Mouse (Mus musculus): ENCODE measurements around the gene Arcn1. TPM values are rescaled to one million over a fixed set of nuclear protein-coding genes. Genes with fewer than 3 reads are reported as not detected.

The Arcn1 gene
- polyA plus RNA-seq, 1 experiment from 2014 or later, result 153 TPM

DNA sequence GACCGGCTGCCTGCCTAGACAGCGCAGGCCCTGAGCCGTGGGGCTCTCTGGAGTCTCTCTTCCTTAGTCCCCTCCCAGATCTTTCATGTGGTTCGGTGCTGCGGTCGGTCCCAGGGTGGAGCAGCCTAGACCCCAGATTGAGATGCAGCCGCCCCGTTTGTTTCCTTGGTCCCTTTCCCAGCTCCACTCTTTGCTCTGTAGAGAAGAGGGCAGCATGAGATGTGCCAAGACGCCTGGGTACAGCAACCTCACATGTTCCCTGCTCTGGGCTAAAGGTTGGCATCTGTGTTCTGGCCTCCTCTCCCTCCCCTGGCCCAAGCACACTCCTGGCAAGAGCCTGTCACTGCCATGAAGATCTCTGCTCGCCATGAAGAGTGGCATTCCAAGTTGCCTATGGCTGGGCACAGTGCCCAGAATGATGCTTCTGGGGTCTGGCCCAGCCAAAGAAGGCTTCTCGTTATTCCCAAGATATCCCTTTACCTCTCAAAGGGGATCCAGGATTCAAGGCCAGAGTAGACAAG is 44.1 kb downstream of the Arcn1 start:
- Histone ChIP-seq H3K27me3 (ENCODE audit: control insufficient read depth, insufficient read depth, low read length) (no peaks in the 10 kb centered on the region), H3K9ac (replicated peaks; ENCODE audit: low read depth, low read length) (no peak overlapping the region), H3K9me3 (ENCODE audit: control insufficient read depth, low read length) (no peaks in the 10 kb centered on the region), H3K27ac (ENCODE audit: low read depth, low read length) (peak overlapping the region; percentile 44; the same call in 1 of the 2 replicates), H3K4me1 (ENCODE audit: control insufficient read depth, insufficient read depth, low read length) (peaks cover 48% of the 10 kb centered on the region), H3K4me3 (ENCODE audit: low read depth, low read length) (no peak overlapping the region), H3K36me3 (ENCODE audit: control insufficient read depth, insufficient read depth, low read length) (no peaks in the 10 kb centered on the region), H3K4me2 (ENCODE audit: low read depth, low read length) (no peak overlapping the region)
- no peak for ATAC-seq (ENCODE audit: low read depth)
- 72% methylated on average over 11 of the region's 11 CpGs for WGBS

GRCm38 (mm10) chr9:44723008-44723407 is 44.6 kb downstream of the Arcn1 start:
- Histone ChIP-seq H3K27ac (ENCODE audit: low read depth, low read length) (peak overlapping the region; percentile 44; the same call in 1 of the 2 replicates), H3K9ac (replicated peaks; ENCODE audit: low read depth, low read length) (no peak overlapping the region), H3K4me2 (ENCODE audit: low read depth, low read length) (no peak overlapping the region), H3K27me3 (ENCODE audit: control insufficient read depth, insufficient read depth, low read length) (no peaks in the 10 kb centered on the region), H3K4me3 (ENCODE audit: low read depth, low read length) (no peak overlapping the region), H3K36me3 (ENCODE audit: control insufficient read depth, insufficient read depth, low read length) (no peaks in the 10 kb centered on the region), H3K4me1 (ENCODE audit: control insufficient read depth, insufficient read depth, low read length) (peaks cover 48% of the 10 kb centered on the region), H3K9me3 (ENCODE audit: control insufficient read depth, low read length) (no peaks in the 10 kb centered on the region)
- no peak for ATAC-seq (ENCODE audit: low read depth)
- WGBS, result 39% methylated on average over 7 of the region's 7 CpGs

- no peak overlapping the region for H3K4me2 ChIP-seq (ENCODE audit: low read depth, low read length)
- WGBS, result 56% methylated on average over 7 of the region's 7 CpGs
- H3K9ac ChIP-seq (replicated peaks; ENCODE audit: low read depth, low read length), result no peak overlapping the region
Observed at GRCm38 (mm10) chr9:44722575-44722974, 45.1 kb downstream of the Arcn1 start.

GRCm38 (mm10) chr9:44721877-44722186 is 45.8 kb downstream of the Arcn1 start:
- 93% methylated on average over 3 of the region's 3 CpGs for WGBS
- Histone ChIP-seq H3K9ac (replicated peaks; ENCODE audit: low read depth, low read length) (no peak overlapping the region), H3K4me2 (ENCODE audit: low read depth, low read length) (peak overlapping the region; percentile 84; the same call in 1 of the 2 replicates), H3K27me3 (ENCODE audit: control insufficient read depth, insufficient read depth, low read length) (no peaks in the 10 kb centered on the region), H3K27ac (ENCODE audit: low read depth, low read length) (peak overlapping the region; percentile 72; the same call in 1 of the 2 replicates), H3K36me3 (ENCODE audit: control insufficient read depth, insufficient read depth, low read length) (no peaks in the 10 kb centered on the region), H3K9me3 (ENCODE audit: control insufficient read depth, low read length) (no peaks in the 10 kb centered on the region), H3K4me3 (ENCODE audit: low read depth, low read length) (peak overlapping the region; percentile 74; the same call in 1 of the 2 replicates), H3K4me1 (ENCODE audit: control insufficient read depth, insufficient read depth, low read length) (peaks cover 43% of the 10 kb centered on the region)
- ATAC-seq (ENCODE audit: low read depth), result no peak

More at GRCm38 (mm10) chr9:44722575-44722974, 45.1 kb downstream of the Arcn1 start:
- no peaks in the 10 kb centered on the region for H3K36me3 ChIP-seq (ENCODE audit: control insufficient read depth, insufficient read depth, low read length)
- H3K27ac ChIP-seq (ENCODE audit: low read depth, low read length), result peak overlapping the region; percentile 8; the same call in 1 of the 2 replicates
- no peak for ATAC-seq (ENCODE audit: low read depth)
- no peaks in the 10 kb centered on the region for H3K9me3 ChIP-seq (ENCODE audit: control insufficient read depth, low read length)
- H3K4me1 ChIP-seq (ENCODE audit: control insufficient read depth, insufficient read depth, low read length), result peaks cover 48% of the 10 kb centered on the region
- no peak overlapping the region for H3K4me3 ChIP-seq (ENCODE audit: low read depth, low read length)
- no peaks in the 10 kb centered on the region for H3K27me3 ChIP-seq (ENCODE audit: control insufficient read depth, insufficient read depth, low read length)

- under 1% methylated on average over 37 of the region's 40 CpGs for WGBS
- Histone ChIP-seq H3K9ac (replicated peaks; ENCODE audit: low read depth, low read length) (peak overlapping the region; percentile 88), H3K27me3 (ENCODE audit: control insufficient read depth, insufficient read depth, low read length) (no peaks in the 10 kb centered on the region)
Observed at GRCm38 (mm10) chr9:44721154-44721876, 46.3 kb downstream of the Arcn1 start.

GRCm38 (mm10) chr9:44720358-44721153 is 47.1 kb downstream of the Arcn1 start:
- peak; percentile 36 for ATAC-seq (ENCODE audit: low read depth)
- 8% methylated on average over 9 of the region's 9 CpGs for WGBS
- H3K4me1 ChIP-seq (ENCODE audit: control insufficient read depth, insufficient read depth, low read length), result peaks cover 40% of the 10 kb centered on the region

More at GRCm38 (mm10) chr9:44721154-44721876, 46.3 kb downstream of the Arcn1 start:
- no peaks in the 10 kb centered on the region for H3K9me3 ChIP-seq (ENCODE audit: control insufficient read depth, low read length)
- peak overlapping the region; percentile 72 for H3K27ac ChIP-seq (ENCODE audit: low read depth, low read length)
- H3K4me1 ChIP-seq (ENCODE audit: control insufficient read depth, insufficient read depth, low read length), result peaks cover 43% of the 10 kb centered on the region
- peak overlapping the region; percentile 84 for H3K4me2 ChIP-seq (ENCODE audit: low read depth, low read length)
- peak; percentile 80 for ATAC-seq (ENCODE audit: low read depth)
- H3K36me3 ChIP-seq (ENCODE audit: control insufficient read depth, insufficient read depth, low read length), result 0 out of 2 replicates have a peak, but pooled peaks cover under 1% of the 10 kb centered on the region
- H3K4me3 ChIP-seq (ENCODE audit: low read depth, low read length), result peak overlapping the region; percentile 74

DNA sequence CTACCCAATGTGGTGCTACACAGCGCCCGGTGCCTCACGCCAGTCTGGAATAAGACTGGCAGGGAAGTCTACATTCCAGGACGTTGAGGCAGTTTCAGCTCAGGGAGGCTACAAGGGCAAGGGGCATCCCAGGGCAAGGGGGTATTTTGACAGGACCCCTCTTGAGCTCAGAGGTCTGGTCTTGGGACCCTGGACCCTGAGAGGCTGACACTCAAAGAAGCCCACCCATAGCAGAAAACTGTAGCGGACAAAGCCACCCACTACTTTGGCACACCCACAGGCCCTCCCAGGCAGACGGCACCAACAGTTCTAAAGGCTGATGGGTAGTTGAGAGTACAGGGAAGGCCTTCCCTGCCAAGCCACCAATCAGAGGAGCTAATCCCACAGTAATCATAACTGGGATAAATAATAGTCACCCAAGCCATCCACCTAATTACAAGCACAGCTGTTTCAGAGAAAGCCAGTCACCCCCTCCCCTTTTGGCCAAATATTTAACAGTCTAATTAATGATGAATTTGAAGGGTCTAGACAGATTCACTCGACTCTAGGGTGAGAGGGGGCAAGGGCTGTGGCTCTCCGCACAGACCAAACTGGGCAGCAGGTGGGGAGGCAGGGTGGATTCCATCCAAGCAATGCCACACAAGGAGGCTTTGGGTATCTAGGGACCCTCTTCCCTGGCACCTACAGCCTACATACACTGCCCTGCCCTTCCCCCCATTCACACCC is 47.9 kb downstream of the Arcn1 start:
- H3K27me3 ChIP-seq (ENCODE audit: control insufficient read depth, insufficient read depth, low read length), result no peaks in the 10 kb centered on the region
- H3K4me1 ChIP-seq (ENCODE audit: control insufficient read depth, insufficient read depth, low read length), result peaks cover 36% of the 10 kb centered on the region
- WGBS, result 68% methylated on average over 8 of the region's 8 CpGs
- ATAC-seq (ENCODE audit: low read depth), result 0 out of 2 replicates have a peak, but pooled peaks have one; percentile 1
- peak overlapping the region; percentile 74 for H3K4me3 ChIP-seq (ENCODE audit: low read depth, low read length)
- peaks cover 12% of the 10 kb centered on the region; the same call in 1 of the 2 replicates for H3K36me3 ChIP-seq (ENCODE audit: control insufficient read depth, insufficient read depth, low read length)
- peak overlapping the region; percentile 84 for H3K4me2 ChIP-seq (ENCODE audit: low read depth, low read length)
- H3K27ac ChIP-seq (ENCODE audit: low read depth, low read length), result no peak overlapping the region; the same call in 1 of the 2 replicates
- peak overlapping the region; percentile 88 for H3K9ac ChIP-seq (replicated peaks; ENCODE audit: low read depth, low read length)
- H3K9me3 ChIP-seq (ENCODE audit: control insufficient read depth, low read length), result no peaks in the 10 kb centered on the region

More at GRCm38 (mm10) chr9:44720358-44721153, 47.1 kb downstream of the Arcn1 start:
- H3K36me3 ChIP-seq (ENCODE audit: control insufficient read depth, insufficient read depth, low read length), result peaks cover 8% of the 10 kb centered on the region; the same call in 1 of the 2 replicates
- H3K4me3 ChIP-seq (ENCODE audit: low read depth, low read length), result peak overlapping the region; percentile 74
- H3K27ac ChIP-seq (ENCODE audit: low read depth, low read length), result peak overlapping the region; percentile 72
- H3K9me3 ChIP-seq (ENCODE audit: control insufficient read depth, low read length), result no peaks in the 10 kb centered on the region
- H3K27me3 ChIP-seq (ENCODE audit: control insufficient read depth, insufficient read depth, low read length), result no peaks in the 10 kb centered on the region
- H3K9ac ChIP-seq (replicated peaks; ENCODE audit: low read depth, low read length), result peak overlapping the region; percentile 88
- H3K4me2 ChIP-seq (ENCODE audit: low read depth, low read length), result peak overlapping the region; percentile 84

DNA sequence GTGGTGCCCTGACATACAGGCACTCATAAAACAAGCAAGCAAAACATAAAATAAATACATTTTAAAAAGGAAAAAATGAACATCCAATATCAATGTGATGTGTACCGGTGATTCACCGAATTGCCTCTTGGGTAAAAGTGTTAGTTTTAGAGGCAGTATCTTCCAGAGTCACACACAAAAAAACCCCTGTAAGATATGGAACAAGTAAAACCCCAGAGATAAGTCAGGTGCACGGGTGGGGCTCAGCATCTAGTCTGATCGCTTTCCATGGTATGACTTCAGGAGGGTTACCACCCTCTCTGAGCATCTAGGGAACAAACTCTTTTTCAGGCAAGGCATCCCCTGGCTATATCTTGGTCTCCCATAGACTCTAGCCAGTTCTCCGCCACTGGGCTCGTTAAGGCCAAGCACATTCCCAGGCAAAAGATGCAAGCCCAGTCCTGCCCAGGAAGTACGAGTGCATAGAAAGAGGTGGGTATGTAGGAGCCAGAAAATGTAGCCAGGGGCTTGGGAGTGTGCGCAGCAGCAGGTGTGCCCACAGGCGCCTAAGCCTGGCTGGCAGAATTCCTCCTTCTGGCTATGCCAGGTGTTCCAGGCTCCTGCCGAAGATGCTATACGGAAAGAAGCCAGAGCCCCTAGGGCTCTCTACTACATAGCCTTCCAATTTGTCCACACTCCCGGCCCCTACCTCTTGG is 48.6 kb downstream of the Arcn1 start:
- no peak for ATAC-seq (ENCODE audit: low read depth)
- H3K4me3 ChIP-seq (ENCODE audit: low read depth, low read length), result no peak overlapping the region

More for the DNA sequence above, 48.6 kb downstream of the Arcn1 start:
- no peak overlapping the region for H3K27ac ChIP-seq (ENCODE audit: low read depth, low read length)
- no peak overlapping the region for H3K9ac ChIP-seq (replicated peaks; ENCODE audit: low read depth, low read length)
- H3K36me3 ChIP-seq (ENCODE audit: control insufficient read depth, insufficient read depth, low read length), result peaks cover 18% of the 10 kb centered on the region; the same call in 1 of the 2 replicates
- WGBS, result 86% methylated on average over 12 of the region's 12 CpGs
- H3K4me1 ChIP-seq (ENCODE audit: control insufficient read depth, insufficient read depth, low read length), result peaks cover 30% of the 10 kb centered on the region
- no peaks in the 10 kb centered on the region for H3K9me3 ChIP-seq (ENCODE audit: control insufficient read depth, low read length)
- 0 out of 2 replicates have a peak overlapping the region, but pooled peaks have one; percentile 84 for H3K4me2 ChIP-seq (ENCODE audit: low read depth, low read length)
- no peaks in the 10 kb centered on the region for H3K27me3 ChIP-seq (ENCODE audit: control insufficient read depth, insufficient read depth, low read length)
